Mouse (Mus musculus) bone marrow, adult 2 months (tissue): Measurements from ENCODE around the gene Akap2. TPM values are rescaled to one million over a fixed set of nuclear protein-coding genes. Genes with fewer than 3 reads are reported as not detected.

Experiments used
- H3K27ac ChIP-seq: fragments of 200-500 bp; 2 replicates; pipeline ENCODE4 v1.5.1; 2012; ENCODE audit warnings: low read depth, mild to moderate bottlenecking, control low read depth, inconsistent platforms, low read length; ENCODE audit not compliant: control insufficient read depth, poor library complexity, insufficient read depth
- H3K4me1 ChIP-seq: fragments of 200-500 bp; 2 replicates; pipeline ENCODE4 v1.6.1; 2011; ENCODE audit warnings: low read length; ENCODE audit not compliant: control insufficient read depth, insufficient read depth
- H3K4me3 ChIP-seq: fragments of 200-500 bp; replicated peaks from 2 replicates; pipeline ENCODE3; 2011; ENCODE audit warnings: mild to moderate bottlenecking, low read depth, low read length, control low read depth; ENCODE audit not compliant: control insufficient read depth
- CTCF ChIP-seq: fragments of 200-500 bp; IDR thresholded peaks from 2 replicates; pipeline ENCODE4 v1.5.1; 2011; ENCODE audit warnings: low read length, control low read depth; ENCODE audit not compliant: control insufficient read depth, insufficient read depth
- POLR2A ChIP-seq: fragments of 200-500 bp; IDR thresholded peaks from 2 replicates; pipeline ENCODE4 v1.6.1; 2011; ENCODE audit warnings: low read depth, mild to moderate bottlenecking, control low read depth, low read length, borderline replicate concordance; ENCODE audit not compliant: control insufficient read depth
- WGBS: fragments of 180-500 bp; shearing (Covaris S2); methylation state at CpG from one replicate; pipeline ENCODE4 v1.1.7; 2018; 5-methylcytosine and 5-hydroxymethylcytosine counted together
- polyA plus RNA-seq: library from polyadenylated mRNA; stranded (reverse); fragments of >200 nt; gene quantifications from 2 replicates; pipeline ENCODE4 v1.2.4, GENCODE M21; 2011; ENCODE audit warnings: low replicate concordance; ENCODE audit not compliant: missing spikeins, insufficient read depth, insufficient read length

Akap2 gene
- polyA plus RNA-seq, 1 experiment, result 4.0 TPM

DNA sequence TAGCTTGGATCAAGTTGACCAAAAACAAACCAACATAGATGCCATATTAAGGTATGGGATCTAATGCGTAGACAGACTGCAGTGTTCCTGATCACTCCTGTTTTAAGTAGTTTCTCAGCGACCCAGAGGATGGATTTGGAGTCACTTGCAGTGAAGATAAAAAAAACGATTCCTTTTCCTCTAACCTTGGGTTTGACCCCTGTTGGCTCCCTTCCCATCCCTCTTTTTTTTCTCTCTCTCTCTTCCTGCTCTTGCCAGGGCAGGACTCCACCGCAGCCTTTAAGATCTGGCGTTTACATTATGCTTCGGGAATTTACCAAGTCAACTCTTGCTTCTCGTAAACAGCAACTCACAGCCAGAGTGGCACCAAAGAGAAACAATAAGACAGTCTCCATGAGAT lies 83.8 kb downstream of the Akap2 start:
- Histone ChIP-seq H3K4me3 (no peak overlapping the region), H3K4me1 (no peaks in the 10 kb centered on the region; the same call in 1 of the 2 replicates), H3K27ac (no peak overlapping the region)
- no peak for TF ChIP-seq POLR2A
- no peak for TF ChIP-seq CTCF
- WGBS, result 85% methylated on average over 7 of the region's 7 CpGs

DNA sequence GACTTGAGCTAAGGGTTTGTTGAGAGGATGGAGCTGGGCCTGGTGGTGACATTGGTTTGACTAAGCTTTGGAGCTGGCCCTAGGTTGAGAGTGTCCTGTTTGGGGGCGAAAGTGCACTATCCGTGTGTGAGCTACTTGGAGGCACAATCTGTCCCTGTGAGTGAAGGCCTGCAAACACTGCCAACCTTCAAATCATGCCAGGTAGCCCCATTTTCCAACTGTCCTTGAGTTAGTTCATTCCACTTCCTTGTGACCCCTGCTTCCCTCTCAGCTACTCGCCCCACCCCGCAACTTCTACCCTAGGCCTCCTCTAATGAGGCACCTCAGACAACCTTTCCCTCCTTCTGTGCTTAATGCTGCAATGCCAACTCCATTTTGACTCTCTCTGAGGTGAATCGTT lies 84.5 kb downstream of the Akap2 start:
- Histone ChIP-seq H3K27ac (no peak overlapping the region), H3K4me3 (no peak overlapping the region), H3K4me1 (no peaks in the 10 kb centered on the region; the same call in 1 of the 2 replicates)
- WGBS, result 85% methylated on average over 5 of the region's 5 CpGs
- TF ChIP-seq CTCF, result no peak

DNA sequence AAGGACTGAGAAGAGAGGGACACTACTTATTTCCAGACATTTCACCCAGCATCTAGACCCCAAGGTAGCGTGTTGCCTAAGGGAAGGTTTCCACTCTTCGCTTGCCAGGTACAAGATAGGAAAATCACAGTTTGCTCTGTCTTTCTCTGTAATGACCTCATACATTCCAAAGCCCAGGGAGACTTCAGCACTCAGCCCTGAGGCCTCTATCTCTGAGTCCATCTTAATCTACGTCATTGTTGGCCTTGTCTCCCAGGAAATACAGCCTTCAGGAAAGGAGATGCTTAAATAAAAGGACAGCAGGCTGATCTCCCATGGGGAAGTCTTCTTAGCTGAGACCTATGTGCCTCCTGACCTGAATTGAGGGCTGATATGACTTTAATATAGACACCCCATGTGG lies 85.0 kb downstream of the Akap2 start:
- H3K4me3 ChIP-seq, result no peak overlapping the region
- no peak overlapping the region for H3K27ac ChIP-seq
- 88% methylated on average over 3 of the region's 3 CpGs for WGBS
- TF ChIP-seq CTCF (no peak), POLR2A (no peak)
- H3K4me1 ChIP-seq, result no peaks in the 10 kb centered on the region; the same call in 1 of the 2 replicates

DNA sequence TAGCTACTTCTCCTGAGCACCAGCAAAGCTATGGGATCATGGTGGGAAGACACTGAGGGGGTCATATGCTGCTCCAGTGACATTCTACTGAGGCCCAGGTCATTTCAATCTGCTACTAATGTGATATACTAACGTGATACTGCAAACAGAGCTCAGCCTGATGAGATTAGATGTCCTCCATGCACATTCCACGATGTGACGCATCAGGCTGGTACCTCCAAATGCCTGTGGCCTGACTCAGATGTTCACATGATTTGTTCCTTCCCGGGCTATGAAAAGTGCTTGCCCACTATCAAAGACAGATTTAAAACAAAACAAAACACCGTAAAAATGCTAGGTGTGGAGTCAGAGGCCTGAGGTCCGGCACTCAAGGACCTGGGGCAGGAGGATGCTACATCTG lies 87.4 kb downstream of the Akap2 start:
- no peak overlapping the region for H3K27ac ChIP-seq
- TF ChIP-seq POLR2A (no peak), CTCF (no peak)
- WGBS, result 82% methylated on average over 6 of the region's 6 CpGs
- H3K4me1 ChIP-seq, result no peaks in the 10 kb centered on the region
- no peak overlapping the region for H3K4me3 ChIP-seq

DNA sequence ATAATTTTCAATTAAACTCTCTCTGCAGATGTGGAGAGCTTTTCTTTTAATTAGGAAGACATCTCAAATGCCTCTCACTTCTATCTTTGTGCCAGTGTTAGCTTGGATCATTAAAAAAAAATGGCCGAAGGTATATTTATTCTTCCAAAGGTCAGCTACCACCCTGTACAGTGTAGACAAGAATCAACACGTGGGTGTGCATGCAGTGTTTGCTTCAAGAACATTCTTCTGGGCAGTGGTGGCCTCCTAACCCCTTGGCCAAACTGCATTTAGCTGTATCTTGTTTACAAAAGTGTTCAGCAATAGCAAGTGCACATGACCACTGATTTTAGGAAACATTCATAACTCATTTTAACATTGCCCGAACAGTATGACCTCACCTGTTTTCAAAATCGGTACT lies 92.0 kb downstream of the Akap2 start:
- H3K4me3 ChIP-seq, result no peak overlapping the region
- WGBS, result 73% methylated on average over 4 of the region's 4 CpGs
- no peak overlapping the region for H3K27ac ChIP-seq

DNA sequence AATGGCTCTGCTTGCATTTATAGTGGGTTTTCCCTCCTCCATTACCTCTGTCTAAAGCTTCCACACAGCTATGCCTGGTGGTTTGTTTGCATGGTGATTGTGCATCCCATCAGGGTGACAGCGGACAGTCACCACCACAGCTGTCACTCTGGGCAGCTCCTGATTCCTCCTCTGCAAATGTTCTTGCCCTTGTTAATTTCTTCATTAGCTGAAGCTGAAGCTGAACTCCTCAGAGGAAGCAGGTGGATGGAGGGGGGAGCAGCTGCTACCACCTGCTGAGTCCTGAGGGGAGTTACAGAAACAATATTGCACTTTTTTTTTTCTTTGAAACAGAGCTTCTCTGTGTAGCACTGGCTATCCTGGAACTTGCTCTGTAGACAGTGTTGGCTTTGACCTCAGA lies 94.6 kb downstream of the Akap2 start:
- Histone ChIP-seq H3K4me1 (peaks cover 4% of the 10 kb centered on the region; the same call in 1 of the 2 replicates), H3K4me3 (no peak overlapping the region), H3K27ac (no peak overlapping the region)
- 61% methylated on average over 1 of the region's 1 CpGs for WGBS
- TF ChIP-seq CTCF, result no peak
- TF ChIP-seq POLR2A, result no peak

More for the DNA sequence above, 92.0 kb downstream of the Akap2 start:
- H3K4me1 ChIP-seq, result peaks cover 4% of the 10 kb centered on the region; the same call in 1 of the 2 replicates
- no peak for TF ChIP-seq POLR2A

DNA sequence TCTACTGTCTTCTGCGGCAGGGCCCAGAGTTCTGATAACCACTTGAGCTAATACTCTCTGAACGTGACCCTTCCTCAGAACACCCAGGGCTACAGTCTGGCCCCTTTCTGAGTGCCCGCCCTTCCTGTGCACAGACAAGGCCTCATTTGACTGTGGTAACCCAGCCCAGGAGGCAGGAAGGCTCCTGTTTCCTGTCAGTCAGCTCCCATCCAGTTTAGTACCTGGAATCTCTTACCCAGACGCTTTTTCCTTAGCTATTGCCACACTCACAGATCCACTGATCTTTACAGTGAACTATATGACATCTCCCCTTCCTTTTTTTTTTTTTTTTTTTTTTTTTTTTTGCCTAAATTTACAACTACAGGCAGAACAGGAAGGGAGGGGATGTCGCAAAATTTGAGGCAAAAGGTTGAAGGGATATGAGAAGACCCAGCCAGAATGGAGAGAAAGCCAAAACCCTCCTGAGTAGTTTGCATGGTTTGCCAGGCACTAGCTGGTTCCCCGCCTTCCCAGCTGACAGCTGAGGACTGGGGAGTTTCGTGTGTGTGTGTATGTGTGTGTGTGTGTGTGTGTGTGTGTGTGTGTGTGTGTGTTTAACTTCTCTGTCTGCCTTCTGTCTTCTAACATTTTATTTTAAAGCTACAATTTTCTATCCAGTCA lies 95.6 kb downstream of the Akap2 start:
- no peak overlapping the region for H3K4me3 ChIP-seq
- TF ChIP-seq CTCF (no peak), POLR2A (no peak)
- peaks cover 4% of the 10 kb centered on the region; the same call in 1 of the 2 replicates for H3K4me1 ChIP-seq
- H3K27ac ChIP-seq, result peak overlapping the region; percentile 5; the same call in 1 of the 2 replicates
- WGBS, result 12% methylated on average over 7 of the region's 7 CpGs

DNA sequence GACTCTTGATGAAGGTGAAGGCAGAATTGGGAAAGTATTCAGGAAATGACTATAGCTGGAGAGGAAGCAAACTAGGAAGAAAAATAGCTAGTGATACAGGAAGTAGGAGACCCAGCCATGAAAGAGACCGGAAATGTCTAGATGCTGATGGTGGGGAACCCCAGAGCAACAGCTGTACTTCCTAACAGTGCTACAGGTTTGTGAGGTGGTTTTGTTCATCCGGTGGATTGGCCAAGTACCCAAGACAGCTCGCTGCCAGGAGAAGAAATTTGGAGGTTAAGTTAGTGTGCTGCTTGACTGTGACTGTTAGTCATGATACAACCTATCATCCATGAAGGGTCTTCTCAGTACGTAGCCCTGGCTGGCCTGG lies 96.1 kb downstream of the Akap2 start:
- H3K27ac ChIP-seq, result no peak overlapping the region; the same call in 1 of the 2 replicates
- WGBS, result 17% methylated on average over 4 of the region's 4 CpGs
- TF ChIP-seq POLR2A (no peak), CTCF (no peak)
- H3K4me3 ChIP-seq, result no peak overlapping the region
- peaks cover 4% of the 10 kb centered on the region; the same call in 1 of the 2 replicates for H3K4me1 ChIP-seq

DNA sequence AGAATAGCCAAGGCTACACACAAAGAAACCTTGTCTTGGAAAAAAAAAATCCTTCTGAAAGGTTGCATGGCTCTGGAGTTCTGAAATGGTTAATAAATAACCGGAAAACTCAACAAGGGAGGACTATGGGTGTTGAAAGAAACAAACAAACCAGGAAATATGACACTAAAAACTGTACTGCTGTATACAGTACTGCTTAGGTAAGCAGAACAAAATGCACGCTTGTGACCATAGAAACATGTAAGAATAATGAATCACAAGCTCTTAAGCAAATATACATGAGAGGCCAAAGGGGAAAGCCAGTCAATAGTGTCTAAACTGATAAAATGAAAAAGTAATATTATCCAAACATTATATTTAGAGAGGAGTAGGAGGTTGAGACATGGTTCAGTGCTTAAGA lies 97.9 kb downstream of the Akap2 start:
- peaks cover 4% of the 10 kb centered on the region; the same call in 1 of the 2 replicates for H3K4me1 ChIP-seq
- no peak overlapping the region for H3K27ac ChIP-seq
- H3K4me3 ChIP-seq, result no peak overlapping the region
- TF ChIP-seq POLR2A, result no peak
- TF ChIP-seq CTCF, result no peak
- WGBS, result 86% methylated on average over 2 of the region's 2 CpGs
